Mouse (Mus musculus): ENCODE measurements around the gene Ccdc162. TPM values are rescaled to one million over a fixed set of nuclear protein-coding genes. Genes with fewer than 3 reads are reported as not detected.
"Not testable (repeated sequence)": the region's sequence is repeated elsewhere in the genome, so short reads cannot be mapped to it uniquely, and the experiment has no call there.

The Ccdc162 gene
- total RNA-seq, 2 experiments from 2014 or later = 1.8 to 2.0 TPM

- DNase-seq (ENCODE audit: extremely low spot score in 1 of 2, low spot score in 2 of 2) = peak; percentile 88 to 91
- no peak for TF ChIP-seq CTCF (IDR thresholded peaks at IDR 0.05)
- Histone ChIP-seq H3K27ac (peak within 1 kb of the TSS; percentile 100), H3K4me3 (peak within 1 kb of the TSS; percentile 80)
- intact Hi-C loops (cut with DNase I) = loop anchor here (1.0 to 10.0 kb wide), 3 partner anchors 163 to 776 kb away; partner anchors contain the start of genes Ak9 and Fig4
Observed at GRCm38 (mm10) chr10:41518981-41519618, 197.3 kb downstream of the Ccdc162 start, which contains the start of gene Cd164. Cd164 (plus strand) TSS chr10:41519414.

GRCm38 (mm10) chr10:41518508-41518980 lies 197.9 kb downstream of the Ccdc162 start:
- H3K4me3 ChIP-seq = peak overlapping the region; percentile 80
- peak overlapping the region; percentile 100 for H3K27ac ChIP-seq
- DNase-seq (ENCODE audit: extremely low spot score in 1 of 2, low spot score in 2 of 2) = peak in 1 of 2 experiments; percentile 57
- peak; percentile 54 for TF ChIP-seq CTCF (IDR thresholded peaks at IDR 0.05)
- intact Hi-C loops (cut with DNase I) = loop anchor here (5.0 to 10.0 kb wide), 2 partner anchors 216 to 776 kb away; partner anchors contain the start of genes Ak9 and Fig4

- no peak for DNase-seq (ENCODE audit: extremely low spot score in 1 of 2, low spot score in 2 of 2)
- Histone ChIP-seq H3K4me3 (no peak overlapping the region), H3K27ac (no peak overlapping the region)
- intact Hi-C loops (cut with DNase I) = loop anchor here (5.0 to 10.0 kb wide), 2 partner anchors 213 to 780 kb away; partner anchors contain the start of genes Ak9 and Fig4
- TF ChIP-seq CTCF (IDR thresholded peaks at IDR 0.05) = no peak
Observed at GRCm38 (mm10) chr10:41514921-41515320, 201.5 kb downstream of the Ccdc162 start.

GRCm38 (mm10) chr10:41514301-41514700 lies 202.1 kb downstream of the Ccdc162 start:
- no peak overlapping the region for H3K27ac ChIP-seq
- no peak overlapping the region for H3K4me3 ChIP-seq
- intact Hi-C loops (cut with DNase I) = loop anchor here (10.0 kb wide), 1 partner anchor 780 kb away; no protein-coding TSS in a partner anchor
- no peak for DNase-seq (ENCODE audit: extremely low spot score in 1 of 2, low spot score in 2 of 2)
- TF ChIP-seq CTCF (IDR thresholded peaks at IDR 0.05) = no peak

- no peak overlapping the region for H3K27ac ChIP-seq
- intact Hi-C loops (cut with DNase I) = loop anchor here (10.0 kb wide), 1 partner anchor 504 kb away; no protein-coding TSS in a partner anchor
- no peak overlapping the region for H3K4me3 ChIP-seq
- no peak for DNase-seq (ENCODE audit: extremely low spot score in 1 of 2, low spot score in 2 of 2)
- peak; percentile 55 for TF ChIP-seq CTCF (IDR thresholded peaks at IDR 0.05)
Observed at GRCm38 (mm10) chr10:41509160-41509559, 207.3 kb downstream of the Ccdc162 start.

GRCm38 (mm10) chr10:41505446-41505845 lies 211.0 kb downstream of the Ccdc162 start:
- H3K27ac ChIP-seq, H3K4me3 ChIP-seq: not testable (repeated sequence)
- peak; percentile 75 for TF ChIP-seq CTCF (IDR thresholded peaks at IDR 0.05)
- DNase-seq (ENCODE audit: extremely low spot score in 1 of 2, low spot score in 2 of 2) = peak in 1 of 2 experiments; percentile 51
- intact Hi-C loops (cut with DNase I) = loop anchor here (10.0 kb wide), 1 partner anchor 501 kb away; no protein-coding TSS in a partner anchor

GRCm38 (mm10) chr10:41504996-41505395 lies 211.4 kb downstream of the Ccdc162 start:
- TF ChIP-seq CTCF (IDR thresholded peaks at IDR 0.05) = no peak
- intact Hi-C loops (cut with DNase I) = loop anchor here (10.0 kb wide), 1 partner anchor 500 kb away; no protein-coding TSS in a partner anchor
- DNase-seq (ENCODE audit: extremely low spot score in 1 of 2, low spot score in 2 of 2) = no peak
- Histone ChIP-seq H3K27ac (no peak overlapping the region), H3K4me3 (no peak overlapping the region)

- H3K4me3 ChIP-seq = no peak overlapping the region
- intact Hi-C loops (cut with DNase I) = loop anchor here (10.0 kb wide), 1 partner anchor 496 kb away; no protein-coding TSS in a partner anchor
- DNase-seq (ENCODE audit: extremely low spot score in 1 of 2, low spot score in 2 of 2) = no peak
- no peak overlapping the region; the same call in 1 of the 2 replicates for H3K27ac ChIP-seq
- TF ChIP-seq CTCF (IDR thresholded peaks at IDR 0.05) = no peak
Observed at GRCm38 (mm10) chr10:41500941-41501340, 215.5 kb downstream of the Ccdc162 start.

- Histone ChIP-seq H3K4me3 (peak overlapping the region; percentile 80), H3K27ac (no peak overlapping the region)
- TF ChIP-seq CTCF (IDR thresholded peaks at IDR 0.05) = no peak
- DNase-seq (ENCODE audit: extremely low spot score in 1 of 2, low spot score in 2 of 2) = no peak
- intact Hi-C loops (cut with DNase I) = no loop called here
Observed at GRCm38 (mm10) chr10:41491111-41491510, 225.3 kb downstream of the Ccdc162 start.

- Histone ChIP-seq H3K27ac (peak overlapping the region; percentile 83), H3K4me3 (peak overlapping the region; percentile 80)
- DNase-seq (ENCODE audit: extremely low spot score in 1 of 2, low spot score in 2 of 2) = no peak
- intact Hi-C loops (cut with DNase I) = loop anchor here (1.0 kb wide), 1 partner anchor 13 kb away; no protein-coding TSS in a partner anchor
- no peak for TF ChIP-seq CTCF (IDR thresholded peaks at IDR 0.05)
Observed at GRCm38 (mm10) chr10:41490518-41490873, 225.9 kb downstream of the Ccdc162 start.

GRCm38 (mm10) chr10:41489708-41490517 lies 226.5 kb downstream of the Ccdc162 start, which contains the start of the genes Smpd2 and Ppil6:
Smpd2 (minus strand) TSS chr10:41490369.
Ppil6 (plus strand) TSS chr10:41490439.
- intact Hi-C loops (cut with DNase I) = loop anchor here (1.0 kb wide), 1 partner anchor 13 kb away; no protein-coding TSS in a partner anchor
- peak within 1 kb of the TSS; percentile 80 for H3K4me3 ChIP-seq
- DNase-seq (ENCODE audit: extremely low spot score in 1 of 2, low spot score in 2 of 2) = peak; percentile 93 to 94
- peak; percentile 5 for TF ChIP-seq CTCF (IDR thresholded peaks at IDR 0.05)
- peak within 1 kb of the TSS; percentile 84 for H3K27ac ChIP-seq

Measured in left cerebral cortex, adult 2 months (tissue).